ENCODE assay signal across 8 mouse cellular contexts in the genomic region with DNA sequence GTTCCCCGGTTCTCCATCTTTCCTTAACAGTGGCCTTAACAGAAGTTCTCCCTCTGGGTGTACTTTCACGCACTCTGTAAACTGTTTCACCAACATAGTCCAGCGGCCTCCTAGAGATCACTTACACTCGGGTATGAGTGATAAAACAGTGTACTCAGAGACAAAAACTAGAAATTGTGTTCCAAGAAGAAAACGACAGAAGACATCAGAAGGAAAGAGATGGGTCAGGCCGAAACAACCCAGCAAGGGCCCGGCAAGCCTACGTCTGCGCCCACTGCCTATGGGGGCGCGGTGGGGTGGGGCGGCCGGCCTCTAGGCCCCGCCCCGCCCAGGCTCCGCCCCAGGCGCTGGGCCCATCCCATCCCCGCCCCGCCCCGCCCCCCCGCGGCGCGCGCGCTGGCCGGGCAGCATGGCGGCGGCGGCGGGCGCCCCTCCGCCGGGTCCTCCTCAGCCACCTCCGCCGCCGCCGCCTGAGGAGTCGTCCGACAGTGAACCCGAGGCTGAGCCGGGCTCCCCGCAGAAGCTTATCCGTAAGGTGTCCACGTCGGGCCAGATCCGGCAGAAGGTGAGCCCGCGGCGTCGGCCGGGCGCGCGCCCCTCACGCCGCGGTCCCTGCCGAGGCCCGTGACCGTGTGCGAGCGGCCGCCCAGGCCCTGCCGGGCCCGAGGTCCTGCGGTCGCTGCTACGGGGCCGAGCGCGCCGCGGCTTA. TPM values are rescaled to one million over a fixed set of nuclear protein-coding genes. Genes with fewer than 3 reads are reported as not detected.
DNase-seq lines count a peak whose midpoint lies in the region; ATAC-seq lines count a peak whose summit lies in the region.

Gene Dgkd (plus strand): TSS at position 396 of the 709 bp plus-strand sequence.

- no peaks in the 10 kb centered on the region for H3K27me3 ChIP-seq in hindbrain, embryonic 11.5 days (ENCODE audit: control insufficient read depth, insufficient read depth, low read length)

- peak; percentile 72 for ATAC-seq in frontal cortex, adult (ENCODE audit: low TSS enrichment)
- ATAC-seq in hindbrain, embryonic 11.5 days (ENCODE audit: low FRiP score), result peak; percentile 94

- peak within 1 kb of the TSS; percentile 98 for H3K4me3 ChIP-seq in hindbrain, embryonic 11.5 days (ENCODE audit: low read depth, low read length)

- H3K4me1 ChIP-seq in hindbrain, embryonic 11.5 days (replicated peaks; ENCODE audit: control insufficient read depth, insufficient read depth, low read length), result peaks cover 10% of the 10 kb centered on the region

- peak within 1 kb of the TSS; percentile 86 for H3K4me2 ChIP-seq in hindbrain, embryonic 11.5 days (replicated peaks; ENCODE audit: low read depth, low read length)

- H3K36me3 ChIP-seq in hindbrain, embryonic 11.5 days (ENCODE audit: control insufficient read depth, insufficient read depth, low read length), result no peaks in the 10 kb centered on the region

- DNase-seq in T-cell, adult 2 months (ENCODE audit: low spot score), result peak; percentile 65
- DNase-seq in cerebellum, adult 9-10 months, result peak; percentile 70
- peak; percentile 93 for DNase-seq in hindbrain, embryonic 11.5 days (ENCODE audit: low spot score)
- peak; percentile 40 to 51 for DNase-seq in layer of hippocampus, postnatal 14 days (ENCODE audit: low spot score in 2 of 2)
- DNase-seq in lung, postnatal 25 days (ENCODE audit: low spot score), result peak; percentile 45
- DNase-seq in retina, embryonic 14.5 days (ENCODE audit: low spot score), result peak; percentile 93
- peak; percentile 77 to 79 for DNase-seq in thymus, postnatal 36 days

- H3K27ac ChIP-seq in hindbrain, embryonic 11.5 days (ENCODE audit: low read depth, low read length), result peak within 1 kb of the TSS; percentile 71; the same call in 1 of the 2 replicates

- peak within 1 kb of the TSS; percentile 96 for H3K9ac ChIP-seq in hindbrain, embryonic 11.5 days (ENCODE audit: low read depth, low read length)

- no peaks in the 10 kb centered on the region for H3K9me3 ChIP-seq in hindbrain, embryonic 11.5 days (ENCODE audit: control insufficient read depth, low read length)

- 7% methylated on average over 18 of the region's 74 CpGs for WGBS in hindbrain, embryonic 11.5 days

RNA-seq across cellular contexts. Expression of gene Dgkd, which starts in this region (rescaled TPM):
- polyA plus RNA-seq in hindbrain, embryonic 11.5 days (2014; fragmentation: Nextera tagmentation; extraction: Ambion mirVana), result 28.3 and 30.8 TPM in 2 replicates
- total RNA-seq in layer of hippocampus, postnatal 14 days (2021), result 100 to 1,000 TPM; 124 to 137 TPM

Comparison
In these comparisons a context has a peak if more than half of its experiments do, and no peak if none do; other contexts are left out.
1. Peak in every context shown above with its lines: DNase-seq, ATAC-seq, H3K4me3 ChIP-seq and H3K27ac ChIP-seq.